Mouse (Mus musculus): Measurements from ENCODE around the gene Trim44. TPM values are rescaled to one million over a fixed set of nuclear protein-coding genes. Genes with fewer than 3 reads are reported as not detected.

The Trim44 gene
- polyA plus RNA-seq, 1 experiment from 2014 or later, result 24.5 TPM

- 65% methylated on average over 2 of the region's 2 CpGs for WGBS
- ATAC-seq (replicated peaks; ENCODE audit: low FRiP score, low read depth), result no peak
- Histone ChIP-seq H3K9ac (ENCODE audit: low read depth, low read length) (no peak overlapping the region), H3K4me3 (replicated peaks; ENCODE audit: low read depth, low read length) (no peak overlapping the region), H3K4me2 (ENCODE audit: low read length) (no peak overlapping the region), H3K36me3 (ENCODE audit: insufficient read depth, low read length) (peaks cover 2% of the 10 kb centered on the region; the same call in 1 of the 2 replicates), H3K9me3 (replicated peaks; ENCODE audit: low read length) (no peaks in the 10 kb centered on the region), H3K27me3 (ENCODE audit: insufficient read depth, low read length) (no peaks in the 10 kb centered on the region), H3K4me1 (replicated peaks; ENCODE audit: insufficient read depth, low read length) (0 out of 2 replicates have a peak, but pooled peaks cover 4% of the 10 kb centered on the region), H3K27ac (no peak overlapping the region)
- no peak for TF ChIP-seq CTCF (IDR thresholded peaks at IDR 0.05; ENCODE audit: low read depth)
- DNase-seq (ENCODE audit: low spot score), result peak; percentile 82
Observed at GRCm38 (mm10) chr2:102362266-102362665, 45.4 kb downstream of the Trim44 start.

- H3K27me3 ChIP-seq (ENCODE audit: insufficient read depth, low read length), result no peaks in the 10 kb centered on the region
- no peak overlapping the region for H3K4me2 ChIP-seq (ENCODE audit: low read length)
- H3K9me3 ChIP-seq (replicated peaks; ENCODE audit: low read length), result no peaks in the 10 kb centered on the region
- DNase-seq (ENCODE audit: low spot score) (no peak), ATAC-seq (replicated peaks; ENCODE audit: low FRiP score, low read depth) (no peak)
- no peaks in the 10 kb centered on the region for H3K4me1 ChIP-seq (replicated peaks; ENCODE audit: insufficient read depth, low read length)
- TF ChIP-seq CTCF (IDR thresholded peaks at IDR 0.05; ENCODE audit: low read depth), result no peak
- WGBS, result 93% methylated on average over 7 of the region's 7 CpGs
- no peak overlapping the region for H3K27ac ChIP-seq
- H3K9ac ChIP-seq (ENCODE audit: low read depth, low read length), result no peak overlapping the region
- peaks cover 12% of the 10 kb centered on the region for H3K36me3 ChIP-seq (ENCODE audit: insufficient read depth, low read length)
- no peak overlapping the region for H3K4me3 ChIP-seq (replicated peaks; ENCODE audit: low read depth, low read length)
Observed at GRCm38 (mm10) chr2:102356879-102357695, 50.5 kb downstream of the Trim44 start.

- no peak overlapping the region for H3K4me3 ChIP-seq (replicated peaks; ENCODE audit: low read depth, low read length)
- WGBS, result 75% methylated on average over 1 of the region's 1 CpGs
- TF ChIP-seq CTCF (IDR thresholded peaks at IDR 0.05; ENCODE audit: low read depth), result no peak
- H3K9me3 ChIP-seq (replicated peaks; ENCODE audit: low read length), result no peaks in the 10 kb centered on the region
- no peak overlapping the region for H3K9ac ChIP-seq (ENCODE audit: low read depth, low read length)
- H3K27me3 ChIP-seq (ENCODE audit: insufficient read depth, low read length), result no peaks in the 10 kb centered on the region
- ATAC-seq (replicated peaks; ENCODE audit: low FRiP score, low read depth) (no peak), DNase-seq (ENCODE audit: low spot score) (no peak)
- no peaks in the 10 kb centered on the region for H3K4me1 ChIP-seq (replicated peaks; ENCODE audit: insufficient read depth, low read length)
- no peak overlapping the region for H3K4me2 ChIP-seq (ENCODE audit: low read length)
- H3K27ac ChIP-seq, result no peak overlapping the region
- peaks cover 12% of the 10 kb centered on the region for H3K36me3 ChIP-seq (ENCODE audit: insufficient read depth, low read length)
Observed at GRCm38 (mm10) chr2:102354076-102354475, 53.6 kb downstream of the Trim44 start.

GRCm38 (mm10) chr2:102341429-102341828 lies 66.2 kb downstream of the Trim44 start:
- ATAC-seq (replicated peaks; ENCODE audit: low FRiP score, low read depth) (no peak), DNase-seq (ENCODE audit: low spot score) (no peak)
- no peak overlapping the region for H3K9ac ChIP-seq (ENCODE audit: low read depth, low read length)
- H3K27me3 ChIP-seq (ENCODE audit: insufficient read depth, low read length), result no peaks in the 10 kb centered on the region
- no peaks in the 10 kb centered on the region for H3K9me3 ChIP-seq (replicated peaks; ENCODE audit: low read length)
- no peaks in the 10 kb centered on the region for H3K4me1 ChIP-seq (replicated peaks; ENCODE audit: insufficient read depth, low read length)
- WGBS, result 92% methylated on average over 2 of the region's 2 CpGs
- peaks cover 6% of the 10 kb centered on the region; the same call in 1 of the 2 replicates for H3K36me3 ChIP-seq (ENCODE audit: insufficient read depth, low read length)
- H3K4me3 ChIP-seq (replicated peaks; ENCODE audit: low read depth, low read length), result no peak overlapping the region
- no peak overlapping the region for H3K4me2 ChIP-seq (ENCODE audit: low read length)
- H3K27ac ChIP-seq, result no peak overlapping the region
- no peak for TF ChIP-seq CTCF (IDR thresholded peaks at IDR 0.05; ENCODE audit: low read depth)

- no peaks in the 10 kb centered on the region for H3K36me3 ChIP-seq (ENCODE audit: insufficient read depth, low read length)
- no peak overlapping the region for H3K4me3 ChIP-seq (replicated peaks; ENCODE audit: low read depth, low read length)
- H3K4me1 ChIP-seq (replicated peaks; ENCODE audit: insufficient read depth, low read length), result no peaks in the 10 kb centered on the region
- H3K27ac ChIP-seq, result no peak overlapping the region
- no peak overlapping the region for H3K9ac ChIP-seq (ENCODE audit: low read depth, low read length)
- H3K27me3 ChIP-seq (ENCODE audit: insufficient read depth, low read length), result no peaks in the 10 kb centered on the region
- WGBS, result 100% methylated on average over 1 of the region's 1 CpGs
- no peak for ATAC-seq (replicated peaks; ENCODE audit: low FRiP score, low read depth)
- H3K4me2 ChIP-seq (ENCODE audit: low read length), result no peak overlapping the region
- no peak for TF ChIP-seq CTCF (IDR thresholded peaks at IDR 0.05; ENCODE audit: low read depth)
- no peak for DNase-seq (ENCODE audit: low spot score)
- H3K9me3 ChIP-seq (replicated peaks; ENCODE audit: low read length), result no peaks in the 10 kb centered on the region
Observed at GRCm38 (mm10) chr2:102336816-102337215, 70.8 kb downstream of the Trim44 start.

GRCm38 (mm10) chr2:102331932-102332331 lies 75.7 kb downstream of the Trim44 start:
- TF ChIP-seq CTCF (IDR thresholded peaks at IDR 0.05; ENCODE audit: low read depth), result no peak
- ATAC-seq (replicated peaks; ENCODE audit: low FRiP score, low read depth) (no peak), DNase-seq (ENCODE audit: low spot score) (no peak)
- no peak overlapping the region for H3K27ac ChIP-seq
- H3K9me3 ChIP-seq (replicated peaks; ENCODE audit: low read length), result no peaks in the 10 kb centered on the region
- H3K4me2 ChIP-seq (ENCODE audit: low read length), result no peak overlapping the region
- no peaks in the 10 kb centered on the region for H3K36me3 ChIP-seq (ENCODE audit: insufficient read depth, low read length)
- H3K27me3 ChIP-seq (ENCODE audit: insufficient read depth, low read length), result no peaks in the 10 kb centered on the region
- H3K4me3 ChIP-seq (replicated peaks; ENCODE audit: low read depth, low read length), result no peak overlapping the region
- H3K9ac ChIP-seq (ENCODE audit: low read depth, low read length), result no peak overlapping the region
- 97% methylated on average over 2 of the region's 2 CpGs for WGBS
- no peaks in the 10 kb centered on the region for H3K4me1 ChIP-seq (replicated peaks; ENCODE audit: insufficient read depth, low read length)
